Mouse (Mus musculus): ENCODE results near the gene Nedd1. TPM values are rescaled to one million over a fixed set of nuclear protein-coding genes. Genes with fewer than 3 reads are reported as not detected.

The Nedd1 gene
- polyA plus RNA-seq (2015; fragmentation: Nextera tagmentation; extraction: Ambion mirVana), result 12.3 and 14.4 TPM in 2 replicates

- WGBS, result under 1% methylated on average over 57 of the region's 57 CpGs
These were observed at the start of gene Nedd1 for GRCm38 (mm10) chr10:92721771-92722619. Gene Nedd1, minus strand, starts transcription at chr10:92722420.

GRCm38 (mm10) chr10:92754359-92754758 lies 32.1 kb upstream of the Nedd1 start:
- no peak overlapping the region for H3K4me3 ChIP-seq
- H3K4me1 ChIP-seq, result no peaks in the 10 kb centered on the region
- H3K4me2 ChIP-seq, result no peak overlapping the region
- no peaks in the 10 kb centered on the region for H3K36me3 ChIP-seq (replicated peaks)
- no peak overlapping the region for H3K9ac ChIP-seq
- H3K27me3 ChIP-seq (replicated peaks), result no peaks in the 10 kb centered on the region
- ATAC-seq (replicated peaks), result no peak
- WGBS, result 70% methylated on average over 5 of the region's 5 CpGs
- no peaks in the 10 kb centered on the region for H3K9me3 ChIP-seq
- H3K27ac ChIP-seq, result no peak overlapping the region

More at GRCm38 (mm10) chr10:92721771-92722619, at the start of gene Nedd1:
- H3K4me1 ChIP-seq, result peaks cover 9% of the 10 kb centered on the region
- H3K9ac ChIP-seq, result peak within 1 kb of the TSS; percentile 86
- H3K27ac ChIP-seq, result peak within 1 kb of the TSS; percentile 77
- no peaks in the 10 kb centered on the region for H3K9me3 ChIP-seq
- peak within 1 kb of the TSS; percentile 94 for H3K4me2 ChIP-seq
- peak; percentile 97 for ATAC-seq (replicated peaks)
- H3K36me3 ChIP-seq (replicated peaks), result no peaks in the 10 kb centered on the region
- H3K4me3 ChIP-seq, result peak within 1 kb of the TSS; percentile 97
- no peaks in the 10 kb centered on the region for H3K27me3 ChIP-seq (replicated peaks)

GRCm38 (mm10) chr10:92730339-92730738 lies 8.1 kb upstream of the Nedd1 start:
- no peak overlapping the region for H3K4me2 ChIP-seq
- H3K36me3 ChIP-seq (replicated peaks), result no peaks in the 10 kb centered on the region
- ATAC-seq (replicated peaks), result no peak
- no peaks in the 10 kb centered on the region for H3K9me3 ChIP-seq
- no peaks in the 10 kb centered on the region for H3K4me1 ChIP-seq
- no peak overlapping the region for H3K27ac ChIP-seq
- H3K27me3 ChIP-seq (replicated peaks), result no peaks in the 10 kb centered on the region
- H3K4me3 ChIP-seq, result no peak overlapping the region
- 93% methylated on average over 3 of the region's 3 CpGs for WGBS
- H3K9ac ChIP-seq, result no peak overlapping the region

- no peaks in the 10 kb centered on the region for H3K36me3 ChIP-seq (replicated peaks)
- no peaks in the 10 kb centered on the region for H3K4me1 ChIP-seq
- H3K4me2 ChIP-seq, result no peak overlapping the region
- no peak overlapping the region for H3K9ac ChIP-seq
- H3K9me3 ChIP-seq, result no peaks in the 10 kb centered on the region
- WGBS, result 84% methylated on average over 3 of the region's 3 CpGs
- no peak for ATAC-seq (replicated peaks)
- H3K27ac ChIP-seq, result no peak overlapping the region
- no peaks in the 10 kb centered on the region for H3K27me3 ChIP-seq (replicated peaks)
- H3K4me3 ChIP-seq, result no peak overlapping the region
These were observed 6.5 kb upstream of the Nedd1 start for GRCm38 (mm10) chr10:92728723-92729122.

- H3K9me3 ChIP-seq, result no peaks in the 10 kb centered on the region
- H3K36me3 ChIP-seq (replicated peaks), result no peaks in the 10 kb centered on the region
- ATAC-seq (replicated peaks), result peak; percentile 67
- peak overlapping the region; percentile 94 for H3K4me2 ChIP-seq
- 24% methylated on average over 5 of the region's 5 CpGs for WGBS
- H3K4me1 ChIP-seq, result peaks cover 9% of the 10 kb centered on the region
- peak overlapping the region; percentile 86 for H3K9ac ChIP-seq
- peak overlapping the region; percentile 97 for H3K4me3 ChIP-seq
- H3K27ac ChIP-seq, result peak overlapping the region; percentile 77
- no peaks in the 10 kb centered on the region for H3K27me3 ChIP-seq (replicated peaks)
These were observed 384 bp upstream of the Nedd1 start for GRCm38 (mm10) chr10:92722620-92722988.

GRCm38 (mm10) chr10:92699032-92699431 lies 23.2 kb downstream of the Nedd1 start:
- 68% methylated on average over 6 of the region's 6 CpGs for WGBS
- Histone ChIP-seq H3K9ac (no peak overlapping the region), H3K36me3 (replicated peaks) (no peaks in the 10 kb centered on the region), H3K4me3 (no peak overlapping the region), H3K27ac (no peak overlapping the region), H3K27me3 (replicated peaks) (no peaks in the 10 kb centered on the region), H3K9me3 (no peaks in the 10 kb centered on the region), H3K4me2 (no peak overlapping the region), H3K4me1 (no peaks in the 10 kb centered on the region)
- no peak for ATAC-seq (replicated peaks)

- 91% methylated on average over 4 of the region's 4 CpGs for WGBS
- no peak overlapping the region for H3K4me3 ChIP-seq
- H3K36me3 ChIP-seq (replicated peaks), result no peaks in the 10 kb centered on the region
- H3K4me2 ChIP-seq, result no peak overlapping the region
- no peak overlapping the region for H3K27ac ChIP-seq
- ATAC-seq (replicated peaks), result no peak
- H3K9me3 ChIP-seq, result no peaks in the 10 kb centered on the region
- H3K4me1 ChIP-seq, result no peaks in the 10 kb centered on the region
- H3K9ac ChIP-seq, result no peak overlapping the region
- H3K27me3 ChIP-seq (replicated peaks), result no peaks in the 10 kb centered on the region
These were observed 47.2 kb downstream of the Nedd1 start for GRCm38 (mm10) chr10:92675056-92675455.

GRCm38 (mm10) chr10:92671906-92672305 lies 50.3 kb downstream of the Nedd1 start:
- no peak overlapping the region for H3K27ac ChIP-seq
- no peak overlapping the region for H3K4me3 ChIP-seq
- WGBS, result 93% methylated on average over 4 of the region's 4 CpGs
- H3K4me1 ChIP-seq, result no peaks in the 10 kb centered on the region
- no peak overlapping the region for H3K9ac ChIP-seq
- no peaks in the 10 kb centered on the region for H3K9me3 ChIP-seq
- H3K27me3 ChIP-seq (replicated peaks), result no peaks in the 10 kb centered on the region
- no peak overlapping the region for H3K4me2 ChIP-seq
- ATAC-seq (replicated peaks), result no peak
- H3K36me3 ChIP-seq (replicated peaks), result no peaks in the 10 kb centered on the region

GRCm38 (mm10) chr10:92665287-92665686 lies 56.9 kb downstream of the Nedd1 start:
- Histone ChIP-seq H3K36me3 (replicated peaks) (no peaks in the 10 kb centered on the region), H3K9me3 (no peaks in the 10 kb centered on the region), H3K27me3 (replicated peaks) (no peaks in the 10 kb centered on the region), H3K9ac (no peak overlapping the region), H3K4me3 (no peak overlapping the region), H3K4me1 (no peaks in the 10 kb centered on the region), H3K4me2 (no peak overlapping the region), H3K27ac (no peak overlapping the region)
- 91% methylated on average over 5 of the region's 5 CpGs for WGBS
- ATAC-seq (replicated peaks), result no peak

GRCm38 (mm10) chr10:92653266-92653665 lies 69.0 kb downstream of the Nedd1 start:
- no peak overlapping the region for H3K4me3 ChIP-seq
- peaks cover 24% of the 10 kb centered on the region for H3K4me1 ChIP-seq
- no peaks in the 10 kb centered on the region for H3K9me3 ChIP-seq
- H3K9ac ChIP-seq, result no peak overlapping the region
- 47% methylated on average over 4 of the region's 4 CpGs for WGBS
- no peak overlapping the region for H3K27ac ChIP-seq
- no peak overlapping the region for H3K4me2 ChIP-seq
- no peak for ATAC-seq (replicated peaks)
- no peaks in the 10 kb centered on the region for H3K36me3 ChIP-seq (replicated peaks)
- 0 out of 2 replicates have a peak, but pooled peaks cover 3% of the 10 kb centered on the region for H3K27me3 ChIP-seq (replicated peaks)

- H3K27ac ChIP-seq, result peak overlapping the region; percentile 55
- H3K4me1 ChIP-seq, result peaks cover 22% of the 10 kb centered on the region
- no peak overlapping the region for H3K4me2 ChIP-seq
- WGBS, result 14% methylated on average over 3 of the region's 3 CpGs
- no peak overlapping the region for H3K4me3 ChIP-seq
- H3K9ac ChIP-seq, result no peak overlapping the region
- no peaks in the 10 kb centered on the region for H3K36me3 ChIP-seq (replicated peaks)
- no peak for ATAC-seq (replicated peaks)
- no peaks in the 10 kb centered on the region for H3K9me3 ChIP-seq
- H3K27me3 ChIP-seq (replicated peaks), result 0 out of 2 replicates have a peak, but pooled peaks cover 3% of the 10 kb centered on the region
These were observed 69.8 kb downstream of the Nedd1 start for GRCm38 (mm10) chr10:92652399-92652920.

GRCm38 (mm10) chr10:92651266-92651665 lies 71.0 kb downstream of the Nedd1 start:
- peaks cover 22% of the 10 kb centered on the region for H3K4me1 ChIP-seq
- H3K4me2 ChIP-seq, result no peak overlapping the region
- H3K4me3 ChIP-seq, result no peak overlapping the region
- H3K9me3 ChIP-seq, result no peaks in the 10 kb centered on the region
- H3K36me3 ChIP-seq (replicated peaks), result no peaks in the 10 kb centered on the region
- H3K9ac ChIP-seq, result no peak overlapping the region
- ATAC-seq (replicated peaks), result no peak
- 80% methylated on average over 3 of the region's 3 CpGs for WGBS
- no peak overlapping the region for H3K27ac ChIP-seq
- H3K27me3 ChIP-seq (replicated peaks), result 0 out of 2 replicates have a peak, but pooled peaks cover 3% of the 10 kb centered on the region

- Histone ChIP-seq H3K9ac (no peak overlapping the region), H3K27ac (no peak overlapping the region), H3K4me2 (no peak overlapping the region), H3K4me1 (peaks cover 23% of the 10 kb centered on the region), H3K27me3 (replicated peaks) (no peaks in the 10 kb centered on the region), H3K9me3 (no peaks in the 10 kb centered on the region), H3K36me3 (replicated peaks) (no peaks in the 10 kb centered on the region), H3K4me3 (no peak overlapping the region)
- ATAC-seq (replicated peaks), result no peak
- WGBS, result 53% methylated on average over 8 of the region's 8 CpGs
These were observed 73.1 kb downstream of the Nedd1 start for GRCm38 (mm10) chr10:92649096-92649495.

Measured in midbrain, embryonic 15.5 days (tissue).